Mouse (Mus musculus) testis, adult 2 months (tissue): ENCODE measurements around the gene Wdr45b.

ENCODE experiments used
- CTCF ChIP-seq: fragments of 200-500 bp; IDR thresholded peaks from 2 replicates; pipeline ENCODE4 v1.5.1; 2012; ENCODE audit warnings: low read depth, mild to moderate bottlenecking, inconsistent platforms, low read length, moderate library complexity; ENCODE audit not compliant: control insufficient read depth, insufficient read depth, insufficient replicate concordance
- POLR2A ChIP-seq: fragments of 200-500 bp; IDR thresholded peaks from 2 replicates; pipeline ENCODE4 v1.6.1; 2012; ENCODE audit warnings: low read depth, mild to moderate bottlenecking, inconsistent platforms, low read length, moderate library complexity; ENCODE audit not compliant: control insufficient read depth

- no peak for TF ChIP-seq CTCF
- no peak for TF ChIP-seq POLR2A
Observed at GRCm38 (mm10) chr11:121392405-121392804, 38.2 kb upstream of the Wdr45b start.
